ENCODE assay signal across 17 mouse cellular contexts in the genomic region with DNA sequence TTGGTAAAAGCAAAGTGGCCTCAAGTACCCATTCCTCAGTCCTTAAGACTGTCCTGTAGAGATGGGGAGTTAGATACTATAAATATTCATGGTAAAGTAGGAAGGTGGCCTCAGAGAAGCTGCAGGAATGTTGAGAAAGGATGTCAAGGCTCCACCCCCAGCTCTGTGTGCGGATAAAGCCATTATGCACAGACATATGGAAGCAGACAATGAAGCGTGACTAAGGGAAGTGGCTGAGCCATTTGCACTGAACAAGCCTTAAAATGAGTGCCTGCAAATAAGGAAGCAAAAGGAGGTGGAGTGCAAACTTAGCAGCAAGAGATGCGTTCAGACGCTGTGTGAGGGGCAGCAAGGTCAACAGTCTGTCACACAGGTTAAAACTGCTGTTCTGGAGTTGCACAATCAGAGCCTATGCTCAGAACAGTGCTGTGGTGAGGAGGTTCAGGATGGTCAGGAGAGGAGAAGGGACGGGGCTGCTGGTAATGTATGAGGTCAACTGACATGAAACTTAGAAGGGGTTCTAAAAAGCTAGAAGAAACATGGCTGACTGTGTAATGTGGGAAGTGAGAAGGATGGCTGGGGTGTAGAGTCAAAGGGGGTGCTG. TPM values are rescaled to one million over a fixed set of nuclear protein-coding genes. Genes with fewer than 3 reads are reported as not detected.
A peak's percentile ranks its signal among the peaks of the same experiment; 100 is the strongest.
DNase-seq lines count a peak whose midpoint lies in the region; ATAC-seq and TF ChIP-seq lines count a peak whose summit lies in the region.
"Had no signal": no experiment of that assay in that cellular context is flagged by ENCODE, and none has a peak within 500 bp of the region (broad histone marks: within the 10 kb centered on the region; RNA-seq: fewer than 3 reads in every experiment).

No protein-coding gene starts in this region.

- H3K9me3 ChIP-seq in forebrain, embryonic 10.5 days = no peaks in the 10 kb centered on the region
- no peaks in the 10 kb centered on the region for H3K9me3 ChIP-seq in forebrain, embryonic 13.5 days (replicated peaks)
- H3K9me3 ChIP-seq: heart, embryonic 15.5 days; limb, embryonic 15.5 days; neural tube, embryonic 12.5 days had no signal

- peaks cover 14% of the 10 kb centered on the region for H3K4me1 ChIP-seq in forebrain, embryonic 10.5 days
- H3K4me1 ChIP-seq in forebrain, embryonic 13.5 days = peaks cover 11% of the 10 kb centered on the region
- H3K4me1 ChIP-seq in bone marrow, adult 2 months (ENCODE audit: control insufficient read depth, insufficient read depth, low read length) = peaks cover 8% of the 10 kb centered on the region
- H3K4me1 ChIP-seq: neural tube, embryonic 12.5 days had no signal

- TF ChIP-seq CTCF in bone marrow, adult 2 months (IDR thresholded peaks at IDR 0.05; ENCODE audit: control insufficient read depth, insufficient read depth, low read length) = no peak

- H3K4me3 ChIP-seq in forebrain, embryonic 10.5 days = no peak overlapping the region
- H3K4me3 ChIP-seq in forebrain, embryonic 13.5 days = no peak overlapping the region
- no peak overlapping the region for H3K4me3 ChIP-seq in bone marrow, adult 2 months (replicated peaks; ENCODE audit: control insufficient read depth, low read depth, low read length)
- H3K4me3 ChIP-seq: heart, embryonic 15.5 days; limb, embryonic 15.5 days; neural tube, embryonic 12.5 days had no signal

- peak; percentile 13 for DNase-seq in forebrain, embryonic 10.5 days (ENCODE audit: extremely low spot score, low spot score)
- DNase-seq in layer of hippocampus, adult 9-11 months = peak; percentile 31
- no peak for DNase-seq in layer of hippocampus, postnatal 10 days (ENCODE audit: low spot score in 2 of 2)
- DNase-seq in gastrocnemius, adult 8-10 months (ENCODE audit: low spot score in 2 of 2) = no peak
- no peak for DNase-seq in ovary, adult 18-20 months (ENCODE audit: low spot score)
- DNase-seq: adrenal gland, postnatal 25 days; cerebellum, postnatal 14 days; thymus, adult 18-20 months had no signal

- no peak overlapping the region for H3K27ac ChIP-seq in forebrain, embryonic 10.5 days
- H3K27ac ChIP-seq in forebrain, embryonic 13.5 days = no peak overlapping the region
- H3K27ac ChIP-seq in bone marrow, adult 2 months (ENCODE audit: control insufficient read depth, insufficient read depth, low read depth, low read length, poor library complexity) = peak overlapping the region; percentile 38
- H3K27ac ChIP-seq: heart, embryonic 15.5 days; hindbrain, embryonic 14.5 days; kidney, postnatal 0 days; limb, embryonic 15.5 days; neural tube, embryonic 12.5 days had no signal

- no peaks in the 10 kb centered on the region for H3K27me3 ChIP-seq in forebrain, embryonic 10.5 days (ENCODE audit: poor library complexity, severe bottlenecking)
- no peaks in the 10 kb centered on the region for H3K27me3 ChIP-seq in forebrain, embryonic 13.5 days
- H3K27me3 ChIP-seq: heart, embryonic 15.5 days; limb, embryonic 15.5 days; neural tube, embryonic 12.5 days had no signal

- H3K9ac ChIP-seq in forebrain, embryonic 13.5 days = no peak overlapping the region
- H3K9ac ChIP-seq: heart, embryonic 15.5 days; hindbrain, embryonic 14.5 days; limb, embryonic 15.5 days; neural tube, embryonic 12.5 days had no signal

- no peak for ATAC-seq in forebrain, embryonic 13.5 days
- peak; percentile 63 for ATAC-seq in megakaryocyte, adult 5-6 weeks (ENCODE audit: poor library complexity, severe bottlenecking)
- ATAC-seq: intestine, embryonic 16.5 days had no signal

- no peaks in the 10 kb centered on the region for H3K36me3 ChIP-seq in forebrain, embryonic 10.5 days (replicated peaks)
- no peaks in the 10 kb centered on the region for H3K36me3 ChIP-seq in forebrain, embryonic 13.5 days (ENCODE audit: poor library complexity, severe bottlenecking)
- H3K36me3 ChIP-seq: heart, embryonic 15.5 days; limb, embryonic 15.5 days; neural tube, embryonic 12.5 days had no signal

- no peak overlapping the region for H3K4me2 ChIP-seq in forebrain, embryonic 13.5 days
- H3K4me2 ChIP-seq: heart, embryonic 15.5 days; hindbrain, embryonic 14.5 days; limb, embryonic 15.5 days; neural tube, embryonic 12.5 days had no signal

- no peak for TF ChIP-seq POLR2A in bone marrow, adult 2 months (IDR thresholded peaks at IDR 0.05; ENCODE audit: borderline replicate concordance, control insufficient read depth, low read depth, low read length)

- WGBS in forebrain, embryonic 10.5 days = 87% methylated on average over 5 of the region's 5 CpGs
- WGBS in forebrain, embryonic 13.5 days = 81% methylated on average over 5 of the region's 5 CpGs
- WGBS in bone marrow, adult 2 months = 16% methylated on average over 5 of the region's 5 CpGs

RNA-seq across cellular contexts. Expression of a gene that starts 35.7 kb away (rescaled TPM):
- polyA plus RNA-seq in forebrain, embryonic 10.5 days (2016; fragmentation: Nextera tagmentation; extraction: Ambion mirVana) = 66.2 and 67.3 TPM in 2 replicates
- polyA plus RNA-seq in forebrain, embryonic 13.5 days (2015; fragmentation: Nextera tagmentation; extraction: Ambion mirVana) = 152 and 198 TPM in 2 replicates
- 10 to 100 TPM; 57.0 to 61.7 TPM for total RNA-seq in layer of hippocampus, postnatal 10 days (2021)
- polyA plus RNA-seq in bone marrow, adult 2 months (2011; ENCODE audit: insufficient read depth, insufficient read length, low replicate concordance, missing spikeins) = 1.1 TPM in 1 of 2 replicates, not detected in the other
- total RNA-seq in megakaryocyte, adult 5-6 weeks (2015) = 0.07 TPM in 1 of 2 replicates, not detected in the other
- 0.07 TPM in 1 of 2 replicates, not detected in the other for total RNA-seq in megakaryocyte, adult 5-6 weeks (2017)
- 1 to 10 TPM in 2 of 4 experiments, under 1 TPM in 2; 0.83 to 2.4 (median 0.96) TPM for total RNA-seq in gastrocnemius, adult 8-10 months (2022)

Comparison
In these comparisons a context has a peak if more than half of its experiments do, and no peak if none do; other contexts are left out.
1. DNase-seq: peak in forebrain, embryonic 10.5 days (single experiment) and layer of hippocampus, adult 9-11 months (single experiment); none in layer of hippocampus, postnatal 10 days (0 of 2), gastrocnemius, adult 8-10 months (0 of 2) and ovary, adult 18-20 months (single experiment).
2. RNA of a gene that starts 35.7 kb away (total RNA-seq): 57.0 to 61.7 TPM in layer of hippocampus, postnatal 10 days; 0.83 to 2.4 TPM in gastrocnemius, adult 8-10 months and 0.07 TPM in megakaryocyte, adult 5-6 weeks; every median in the first group is over 10 times any median in the second.